Mouse (Mus musculus) inflammation-experienced regulatory T-cells, adult 6 months (primary cell): Measurements from ENCODE around the gene Barhl1. TPM values are rescaled to one million over a fixed set of nuclear protein-coding genes. Genes with fewer than 3 reads are reported as not detected.

ENCODE experiments used
- ATAC-seq: one replicate; pipeline ENCODE4 v1.8.0; 2017
- polyA plus RNA-seq, 3 experiments: library from polyadenylated mRNA; unstranded; fragments of 100-300 nt; shearing (Covaris generic); gene quantifications; one replicate each; pipeline ENCODE4 v1.2.1; 2017

Barhl1 gene
- polyA plus RNA-seq, 3 experiments from 2014 or later = not detected

DNA sequence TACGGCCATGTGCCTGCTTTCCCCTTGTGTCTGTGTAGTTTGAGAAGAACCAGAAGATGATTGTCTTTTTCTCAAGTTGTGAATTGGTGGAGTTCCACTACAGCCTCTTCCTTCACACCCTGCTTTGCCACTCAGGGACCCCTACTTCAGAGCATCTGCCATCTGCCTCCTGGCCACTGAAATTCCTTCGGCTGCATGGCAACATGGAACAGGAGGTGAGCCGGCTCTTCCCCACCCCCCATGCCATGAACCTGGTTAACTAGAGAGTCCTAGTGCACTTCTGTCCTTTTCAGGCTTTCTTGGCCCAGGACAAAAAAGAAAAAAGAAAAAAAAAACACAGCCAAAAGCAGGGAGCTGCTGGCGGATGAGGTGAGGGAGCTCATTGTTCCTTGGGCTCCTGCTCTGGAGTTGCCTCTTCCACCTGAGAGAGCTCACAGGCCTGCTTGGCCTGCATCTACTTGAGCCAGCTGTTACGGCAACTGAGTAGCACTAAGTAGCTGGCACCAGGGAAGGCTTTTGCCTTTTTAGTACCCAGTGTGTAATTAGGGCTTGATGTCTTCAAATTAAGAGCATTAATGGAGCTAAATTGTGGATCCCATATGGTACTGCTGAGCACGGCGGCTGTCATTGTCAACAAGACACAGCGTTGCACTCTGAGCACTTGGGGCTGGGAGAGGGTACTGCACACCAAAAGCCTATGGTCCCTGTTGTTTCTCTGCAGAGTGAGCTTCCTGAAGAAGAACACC, 55.6 kb downstream of the Barhl1 start:
- ATAC-seq = no peak

DNA sequence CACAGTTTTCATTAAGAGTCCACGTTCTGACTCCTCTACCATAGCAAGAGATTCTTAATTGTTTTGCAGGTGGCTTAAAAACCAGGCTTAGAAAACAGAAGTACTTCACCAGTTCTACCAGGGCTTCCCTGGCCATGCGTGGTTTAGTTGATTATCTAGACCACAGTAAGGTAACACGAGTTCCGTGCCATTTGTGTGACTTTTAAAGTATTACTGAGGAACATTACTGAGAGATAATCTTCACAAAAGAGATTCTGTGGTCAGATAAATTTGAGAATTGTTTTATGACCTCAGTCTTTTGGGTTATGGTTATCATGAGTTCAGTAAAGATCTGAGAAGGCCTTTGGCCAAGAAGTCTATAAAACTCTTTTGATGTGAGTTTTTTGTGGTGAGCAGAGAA, 57.2 kb downstream of the Barhl1 start:
- ATAC-seq = no peak

Other genes starting within 250 kb of the Barhl1 start
- gene Spaca9, start 216.9 kb downstream of the Barhl1 start, polyA plus RNA-seq = 1 to 10 TPM in 1 of 3 experiments, not detected in 2; 1.1 TPM
- gene Ak8, start 216.5 kb downstream of the Barhl1 start, polyA plus RNA-seq = not detected
- gene Gtf3c4, start 76.3 kb downstream of the Barhl1 start, polyA plus RNA-seq = 1 to 10 TPM; 1.5 to 3.1 (median 1.9) TPM
- gene Ddx31, start 76.3 kb downstream of the Barhl1 start, polyA plus RNA-seq = 10 to 100 TPM; 11.2 to 17.9 (median 11.8) TPM
- under 1 TPM in 2 of 3 experiments, not detected in 1; 0.73 to 0.95 TPM for gene Cfap77, start 138.4 kb upstream of the Barhl1 start, polyA plus RNA-seq
- 10 to 100 TPM; 15.4 to 23.6 (median 18.4) TPM for gene Ttf1, start 143.6 kb upstream of the Barhl1 start, polyA plus RNA-seq
- gene Setx, start 207.5 kb upstream of the Barhl1 start, polyA plus RNA-seq = 10 to 100 TPM; 27.3 to 30.5 (median 29.8) TPM